Mouse (Mus musculus): ENCODE data around the gene Efna3.

Efna3 gene

GRCm38 (mm10) chr3:89315930-89316831 lies 6.6 kb downstream of the Efna3 start:
- CTCF ChIA-PET: interaction anchor here (0.6 to 3.6 kb wide), 56 partner anchors 8 to 196 kb away, joined by 3 to 61 read pairs (median 5); partner anchors contain the start of genes Adam15 (in 2 of the 4), Efna4 (in 2 of the 4), Krtcap2 (in 2 of the 4) and Cks1b (in 1 of the 4)

GRCm38 (mm10) chr3:89315195-89315929 lies 7.4 kb downstream of the Efna3 start:
- POLR2A ChIA-PET: interaction anchor here in 2 of 4 experiments (0.5 to 1.6 kb wide), 7 partner anchors 13 to 264 kb away, joined by 3 to 5 read pairs (median 3); partner anchors contain the start of gene Scamp3 (in 1 of the 2)
- CTCF ChIA-PET: interaction anchor here (0.5 to 3.2 kb wide), 19 partner anchors 10 to 803 kb away, joined by 3 to 61 read pairs (median 4); partner anchors contain the start of genes Adam15 (in 1 of the 4), Efna4 (in 1 of the 4), Krtcap2 (in 1 of the 4) and Pbxip1 (in 1 of the 4)

More at GRCm38 (mm10) chr3:89315930-89316831, 6.6 kb downstream of the Efna3 start:
- POLR2A ChIA-PET: interaction anchor here in 3 of 4 experiments (0.6 to 3.4 kb wide), 30 partner anchors 8 to 1055 kb away, joined by 3 to 21 read pairs (median 3); partner anchors contain the start of genes Efna4 (in 1 of the 3), Flad1 (in 1 of the 3), Pygo2 (in 1 of the 3) and Scamp3 (in 1 of the 3)

GRCm38 (mm10) chr3:89314791-89315190 lies 8.0 kb downstream of the Efna3 start:
- CTCF ChIA-PET: interaction anchor here (0.5 to 3.2 kb wide), 16 partner anchors 9 to 802 kb away, joined by 3 to 61 read pairs (median 4); partner anchors contain the start of genes Adam15 (in 1 of the 4), Efna4 (in 1 of the 4), Krtcap2 (in 1 of the 4) and Pbxip1 (in 1 of the 4)
- POLR2A ChIA-PET: interaction anchor here in 2 of 4 experiments (0.5 to 1.6 kb wide), 5 partner anchors 12 to 188 kb away, joined by 3 to 5 read pairs (median 3); no protein-coding TSS in a partner anchor

GRCm38 (mm10) chr3:89314340-89314739 lies 8.4 kb downstream of the Efna3 start:
- POLR2A ChIA-PET: interaction anchor here in 1 of 4 experiments (0.6 kb wide), 1 partner anchor 12 kb away, joined by 3 read pairs; no protein-coding TSS in a partner anchor
- CTCF ChIA-PET: no interaction called here

- CTCF ChIA-PET: interaction anchor here (0.5 to 1.8 kb wide), 70 partner anchors 8 to 656 kb away, joined by 3 to 31 read pairs (median 4); partner anchors contain the start of genes Efna3 (in 3 of the 4), Efna4 (in 2 of the 4), Krtcap2 (in 2 of the 4) and Trim46 (in 2 of the 4)
- POLR2A ChIA-PET: interaction anchor here in 3 of 4 experiments (0.8 to 1.8 kb wide), 22 partner anchors 9 to 271 kb away, joined by 3 to 9 read pairs (median 5); partner anchors contain the start of genes Efna3 (in 3 of the 3), Efna1 (in 2 of the 3), Cks1b (in 1 of the 3) and Krtcap2 (in 1 of the 3)
Measured at GRCm38 (mm10) chr3:89308089-89308488, 14.7 kb downstream of the Efna3 start.

- ChIA-PET POLR2A (interaction anchor here in 3 of 4 experiments (0.7 to 1.5 kb wide), 6 partner anchors 11 to 181 kb away, joined by 3 to 4 read pairs (median 3); partner anchors contain the start of gene Adam15 (in 1 of the 3)), CTCF (interaction anchor here (0.6 to 2.7 kb wide), 14 partner anchors 9 to 187 kb away, joined by 3 to 12 read pairs (median 4); partner anchors contain the start of genes Krtcap2 (in 1 of the 4) and Trim46 (in 1 of the 4))
Measured at GRCm38 (mm10) chr3:89305551-89306325, 17.0 kb downstream of the Efna3 start.

GRCm38 (mm10) chr3:89305105-89305504 lies 17.7 kb downstream of the Efna3 start:
- CTCF ChIA-PET: interaction anchor here (0.6 to 2.7 kb wide), 13 partner anchors 10 to 91 kb away, joined by 3 to 12 read pairs (median 5); partner anchors contain the start of genes Krtcap2 (in 1 of the 4) and Trim46 (in 1 of the 4)
- POLR2A ChIA-PET: interaction anchor here in 3 of 4 experiments (1.2 to 1.6 kb wide), 4 partner anchors 10 to 117 kb away, joined by 3 to 6 read pairs (median 4); partner anchors contain the start of gene Adam15 (in 1 of the 3)

GRCm38 (mm10) chr3:89304440-89304839 lies 18.3 kb downstream of the Efna3 start:
- ChIA-PET POLR2A (interaction anchor here in 2 of 4 experiments (1.1 to 1.6 kb wide), 4 partner anchors 18 to 116 kb away, joined by 3 to 6 read pairs (median 3); partner anchors contain the start of gene Adam15 (in 1 of the 2)), CTCF (interaction anchor here in 3 of 4 experiments (0.6 to 2.7 kb wide), 10 partner anchors 11 to 675 kb away, joined by 3 to 12 read pairs (median 4); no protein-coding TSS in a partner anchor)

- ChIA-PET CTCF (interaction anchor here (0.6 to 3.3 kb wide), 12 partner anchors 8 to 140 kb away, joined by 3 to 15 read pairs (median 4); partner anchors contain the start of gene Krtcap2 (in 1 of the 4)), POLR2A (interaction anchor here in 3 of 4 experiments (0.6 to 2.6 kb wide), 6 partner anchors 8 to 73 kb away, joined by 3 to 13 read pairs (median 4); partner anchors contain the start of genes Efna1 (in 1 of the 3) and Slc50a1 (in 1 of the 3))
Measured at GRCm38 (mm10) chr3:89300514-89300913, 22.3 kb downstream of the Efna3 start.

GRCm38 (mm10) chr3:89300071-89300470 lies 22.7 kb downstream of the Efna3 start:
- CTCF ChIA-PET: interaction anchor here in 3 of 4 experiments (0.6 to 3.3 kb wide), 21 partner anchors 8 to 215 kb away, joined by 3 to 15 read pairs (median 4); partner anchors contain the start of gene Krtcap2 (in 1 of the 3)
- POLR2A ChIA-PET: interaction anchor here in 2 of 4 experiments (0.9 to 2.6 kb wide), 9 partner anchors 8 to 28 kb away, joined by 3 to 13 read pairs (median 5); partner anchors contain the start of gene Efna1 (in 1 of the 2)

GRCm38 (mm10) chr3:89299499-89299898 lies 23.3 kb downstream of the Efna3 start:
- CTCF ChIA-PET: interaction anchor here in 3 of 4 experiments (0.7 to 3.3 kb wide), 20 partner anchors 9 to 215 kb away, joined by 3 to 15 read pairs (median 4); partner anchors contain the start of genes Efna1 (in 1 of the 3) and Krtcap2 (in 1 of the 3)

GRCm38 (mm10) chr3:89298908-89299307 lies 23.9 kb downstream of the Efna3 start:
- CTCF ChIA-PET: interaction anchor here in 3 of 4 experiments (0.6 to 3.3 kb wide), 18 partner anchors 9 to 183 kb away, joined by 3 to 15 read pairs (median 4); partner anchors contain the start of gene Efna1 (in 1 of the 3)
- POLR2A ChIA-PET: interaction anchor here in 2 of 4 experiments (0.7 to 2.6 kb wide), 15 partner anchors 9 to 160 kb away, joined by 3 to 13 read pairs (median 3); partner anchors contain the start of genes Adam15 (in 1 of the 2), Efna1 (in 1 of the 2) and Slc50a1 (in 1 of the 2)

More at GRCm38 (mm10) chr3:89299499-89299898, 23.3 kb downstream of the Efna3 start:
- POLR2A ChIA-PET: interaction anchor here in 2 of 4 experiments (0.7 to 2.6 kb wide), 15 partner anchors 9 to 161 kb away, joined by 3 to 13 read pairs (median 3); partner anchors contain the start of genes Adam15 (in 1 of the 2), Efna1 (in 1 of the 2) and Slc50a1 (in 1 of the 2)

- ChIA-PET POLR2A (interaction anchor here in 1 of 4 experiments (1.0 to 1.9 kb wide), 5 partner anchors 9 to 81 kb away, joined by 3 to 5 read pairs (median 4); partner anchors contain the start of gene Efna1), CTCF (interaction anchor here in 1 of 4 experiments (1.0 kb wide), 1 partner anchor 11 kb away, joined by 3 read pairs; no protein-coding TSS in a partner anchor)
Measured at GRCm38 (mm10) chr3:89296761-89297396, 25.9 kb downstream of the Efna3 start.

GRCm38 (mm10) chr3:89295685-89296230 lies 27.0 kb downstream of the Efna3 start:
- CTCF ChIA-PET: interaction anchor here in 2 of 4 experiments (0.6 to 0.7 kb wide), 4 partner anchors 13 to 260 kb away, joined by 3 to 7 read pairs (median 4); no protein-coding TSS in a partner anchor
- POLR2A ChIA-PET: interaction anchor here in 3 of 4 experiments (0.5 to 1.9 kb wide), 9 partner anchors 9 to 1313 kb away, joined by 3 to 6 read pairs (median 3); partner anchors contain the start of genes Efna1 (in 1 of the 3) and Fdps (in 1 of the 3)
